ENCODE assay signal across 19 mouse cellular contexts in the genomic region with DNA sequence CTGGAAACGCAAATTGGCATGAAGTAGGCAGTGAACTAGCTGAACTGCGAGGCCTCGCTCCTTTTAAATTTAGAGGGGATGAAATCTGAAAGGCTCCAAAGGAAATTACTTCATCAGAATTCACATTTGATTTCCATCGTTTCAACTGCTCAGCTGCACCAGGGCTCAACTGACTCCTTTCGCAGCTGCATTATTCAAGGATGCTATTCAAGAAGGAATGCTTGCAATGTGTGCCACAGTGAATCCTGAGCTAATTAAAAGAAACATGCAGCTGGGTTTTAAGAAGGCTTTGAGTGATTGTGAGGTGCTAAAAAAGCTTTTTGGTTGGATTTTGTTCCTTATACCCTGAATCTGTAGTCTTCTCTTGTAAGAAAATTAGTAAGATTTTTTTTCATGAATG.
A peak's percentile ranks its signal among the peaks of the same experiment; 100 is the strongest.
DNase-seq lines count a peak whose midpoint lies in the region; ATAC-seq lines count a peak whose summit lies in the region.
"Had no signal": no experiment of that assay in that cellular context is flagged by ENCODE, and none has a peak within 500 bp of the region (broad histone marks: within the 10 kb centered on the region; RNA-seq: fewer than 3 reads in every experiment).

No protein-coding gene starts in this region.

- peaks cover 3% of the 10 kb centered on the region; the same call in 1 of the 2 replicates for H3K4me1 ChIP-seq in forebrain, embryonic 13.5 days
- H3K4me1 ChIP-seq: limb, embryonic 12.5 days; liver, embryonic 13.5 days; neural tube, embryonic 15.5 days had no signal

- H3K9ac ChIP-seq in forebrain, embryonic 13.5 days, result no peak overlapping the region
- H3K9ac ChIP-seq: hindbrain, embryonic 14.5 days; limb, embryonic 12.5 days; liver, embryonic 13.5 days; neural tube, embryonic 15.5 days had no signal

- no peak overlapping the region for H3K4me2 ChIP-seq in forebrain, embryonic 13.5 days
- H3K4me2 ChIP-seq: heart, embryonic 11.5 days; hindbrain, embryonic 14.5 days; limb, embryonic 12.5 days; liver, embryonic 13.5 days; neural tube, embryonic 15.5 days had no signal

- ATAC-seq in forebrain, embryonic 13.5 days, result peak; percentile 92

- H3K9me3 ChIP-seq in forebrain, embryonic 13.5 days (replicated peaks), result no peaks in the 10 kb centered on the region
- H3K9me3 ChIP-seq: limb, embryonic 12.5 days; liver, embryonic 13.5 days; neural tube, embryonic 15.5 days had no signal

- no peak overlapping the region for H3K27ac ChIP-seq in forebrain, embryonic 13.5 days
- H3K27ac ChIP-seq: hindbrain, embryonic 14.5 days; kidney, postnatal 0 days; limb, embryonic 12.5 days; liver, embryonic 13.5 days; neural tube, embryonic 15.5 days had no signal

- no peak overlapping the region for H3K4me3 ChIP-seq in forebrain, embryonic 13.5 days
- H3K4me3 ChIP-seq: limb, embryonic 12.5 days; liver, embryonic 13.5 days; myocyte; neural tube, embryonic 15.5 days had no signal

- H3K36me3 ChIP-seq in forebrain, embryonic 13.5 days (ENCODE audit: poor library complexity, severe bottlenecking), result no peaks in the 10 kb centered on the region
- H3K36me3 ChIP-seq: limb, embryonic 12.5 days; liver, embryonic 13.5 days; neural tube, embryonic 15.5 days had no signal

- WGBS in forebrain, embryonic 13.5 days, result 2% methylated on average over 5 of the region's 5 CpGs

- DNase-seq in embryo, embryonic 10 days (ENCODE audit: low spot score), result peak; percentile 10
- DNase-seq in embryo, embryonic 9.5 days (ENCODE audit: extremely low spot score), result no peak
- peak; percentile 3 to 7 for DNase-seq in left cerebral cortex, adult 9 months (ENCODE audit: low spot score in 2 of 2)
- no peak for DNase-seq in left cerebral cortex, adult 18-20 months (ENCODE audit: low spot score in 2 of 2)
- peak; percentile 82 for DNase-seq in Muller cell, postnatal 12 days (ENCODE audit: inconsistent ontology term)
- no peak for DNase-seq in ovary, adult 18-20 months (ENCODE audit: low spot score)
- DNase-seq in B cell, adult 2 months, result no peak
- DNase-seq: adrenal gland, adult 2 months; cerebellum, adult 2 months; heart, postnatal 14 days; kidney, adult 11 months; liver, embryonic 13.5 days had no signal

- no peaks in the 10 kb centered on the region for H3K27me3 ChIP-seq in forebrain, embryonic 13.5 days
- H3K27me3 ChIP-seq: limb, embryonic 12.5 days; liver, embryonic 13.5 days; neural tube, embryonic 15.5 days had no signal

Comparison
In these comparisons a context has a peak if more than half of its experiments do, and no peak if none do; other contexts are left out.
1. DNase-seq: peak in embryo, embryonic 10 days (single experiment), left cerebral cortex, adult 9 months (2 of 2) and Muller cell, postnatal 12 days (single experiment); none in embryo, embryonic 9.5 days (single experiment), left cerebral cortex, adult 18-20 months (0 of 2), ovary, adult 18-20 months (single experiment) and B cell, adult 2 months (0 of 2).